Mouse (Mus musculus) brain, adult 2 months (tissue): ENCODE measurements at regions not wholly inside any gene's neighbourhood (a gene's known extent, or its start where the extent isn't known, plus 50 kb on each side); places are given as distances from the start of the nearest gene placed in this dataset.

Experiments used
- DNase-seq: peaks from one replicate; pipeline ENCODE4 v3.0.0; 2011; ENCODE audit warnings: low read depth, low spot score

DNA sequence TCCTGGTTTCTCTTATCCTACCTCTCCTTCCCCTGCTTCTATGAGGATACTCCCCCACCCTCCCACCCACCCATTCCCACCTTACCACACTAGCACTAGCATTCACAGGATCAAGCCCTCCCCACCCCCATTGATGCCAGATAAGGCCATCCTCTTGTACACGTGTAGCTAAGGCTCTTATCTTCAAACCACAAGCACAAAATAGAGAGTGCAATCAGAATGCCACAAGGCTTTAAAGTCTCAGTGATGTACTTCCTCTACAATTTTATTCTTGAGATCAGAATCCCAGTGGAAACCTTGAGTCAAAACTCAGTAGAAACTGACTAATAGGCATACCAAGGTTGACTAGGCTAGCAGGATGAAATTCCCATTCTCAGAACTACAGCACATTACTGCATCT is 348.4 kb downstream of the Speer2 start:
- no peak for DNase-seq

DNA sequence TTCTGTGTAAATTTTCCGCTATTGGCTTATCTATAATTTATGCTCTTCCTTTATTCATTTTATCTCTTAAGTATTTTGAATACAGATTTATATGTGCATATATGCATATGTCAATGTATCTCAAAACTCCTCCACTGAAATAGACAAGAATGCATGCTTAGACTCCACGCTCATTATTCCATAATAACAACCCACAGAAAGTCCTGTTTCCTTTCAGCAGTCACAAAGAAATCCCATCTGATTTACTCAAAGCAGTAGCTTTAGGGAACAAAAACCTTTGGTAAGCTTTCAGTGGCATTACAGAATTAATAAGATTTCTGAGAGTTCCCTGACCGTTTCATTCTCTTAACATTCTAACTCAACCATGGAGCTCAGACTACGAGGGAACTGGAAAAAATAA is 386.2 kb downstream of the Speer2 start:
- DNase-seq = no peak

DNA sequence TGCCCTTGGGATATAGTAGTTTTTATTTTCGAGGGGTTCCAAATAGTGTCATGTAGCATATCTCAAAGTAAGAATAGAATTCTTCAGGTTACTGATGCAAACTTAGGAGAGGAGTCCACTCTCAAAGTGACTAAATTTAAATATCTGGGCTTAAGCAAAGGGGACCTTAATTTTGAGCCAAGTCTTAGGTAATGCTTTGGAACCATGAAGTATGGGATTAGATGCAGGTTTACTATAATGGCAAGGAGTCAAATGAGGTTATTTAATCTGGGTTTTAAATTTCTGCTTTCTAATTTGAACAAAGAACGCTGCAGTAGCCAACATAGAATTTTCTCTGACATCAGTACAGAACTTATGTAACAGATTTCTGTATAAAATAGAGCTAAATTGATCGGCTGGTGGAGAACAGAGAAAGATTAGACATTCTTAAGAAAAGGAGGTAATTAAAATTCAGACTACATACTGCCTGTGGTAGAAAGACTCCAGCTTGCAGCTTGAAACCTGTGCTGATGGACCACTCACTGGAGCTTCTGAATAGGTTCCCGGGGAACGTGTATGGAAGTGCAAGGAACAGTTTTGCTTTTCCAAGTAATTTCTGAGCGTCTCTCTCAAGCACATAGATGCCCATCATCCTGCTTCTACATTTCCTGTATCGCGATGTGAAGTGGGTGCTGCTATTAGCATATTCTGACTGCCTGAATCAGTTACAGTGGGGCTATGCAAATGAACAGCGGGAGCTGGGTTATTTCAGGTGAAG is 394.3 kb downstream of the Speer2 start:
- peak; percentile 72 for DNase-seq

DNA sequence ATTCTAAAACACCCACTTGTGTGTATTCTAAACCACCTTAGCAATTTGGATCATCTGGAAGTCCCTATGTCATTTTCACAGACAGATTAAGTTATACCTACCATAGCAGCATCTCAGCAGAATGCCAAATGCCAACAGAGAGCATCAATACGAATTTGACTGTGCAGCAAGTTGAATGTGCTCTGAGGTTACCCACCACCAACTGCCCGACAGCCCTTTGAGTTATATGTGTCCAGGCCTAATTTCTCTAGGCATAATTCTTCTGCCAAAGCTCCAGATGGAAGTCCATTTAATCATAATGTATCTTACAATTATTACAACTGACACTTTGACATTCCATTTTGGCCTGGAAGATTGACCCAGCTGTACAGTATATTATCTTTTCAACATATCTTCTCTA is 404.4 kb downstream of the Speer2 start:
- no peak for DNase-seq

DNA sequence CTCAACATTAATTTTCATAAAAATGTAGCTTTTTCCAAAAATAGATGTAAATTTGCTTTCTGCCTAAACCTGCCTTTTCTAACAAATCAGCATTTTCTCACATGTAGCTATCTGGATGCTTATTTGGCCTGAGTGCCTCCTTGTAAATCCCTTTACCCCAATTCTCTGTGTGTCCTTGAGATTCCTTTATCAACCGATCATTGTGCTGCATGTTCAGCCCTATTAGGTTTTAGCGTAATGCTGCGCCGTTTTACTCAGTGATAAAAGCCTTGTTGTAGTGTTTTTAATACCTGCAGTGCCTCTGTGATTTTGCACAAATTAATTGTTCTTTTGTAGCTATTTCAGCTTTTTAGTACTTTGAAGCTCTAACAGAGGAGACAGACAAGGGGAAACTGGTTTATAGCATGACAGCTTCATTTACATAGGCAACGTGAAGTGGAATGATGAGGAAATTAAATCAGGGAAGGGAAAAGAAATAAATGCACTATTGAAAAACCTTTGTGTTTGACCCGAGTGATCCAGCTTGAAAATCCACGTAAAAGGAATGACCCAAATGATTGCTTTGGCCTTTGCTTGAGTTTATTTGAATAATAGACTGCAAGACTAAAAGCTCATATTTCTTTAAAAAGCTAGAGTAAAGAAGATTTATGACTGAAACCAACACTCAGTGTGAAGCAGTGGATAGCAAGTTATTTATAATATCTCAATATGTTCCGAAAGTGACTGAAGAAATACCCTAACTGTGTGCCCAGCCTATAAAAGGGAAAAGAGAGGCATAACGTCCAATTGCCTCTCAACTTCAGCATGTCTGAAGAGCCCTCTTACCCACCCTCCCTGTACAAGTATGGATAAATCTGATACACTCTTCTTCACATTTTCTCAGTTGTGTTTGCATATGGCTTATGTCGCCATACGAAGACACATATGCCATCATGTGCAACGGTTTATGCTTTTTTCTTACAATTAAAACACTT is 438.6 kb downstream of the Speer2 start:
- DNase-seq = peak; percentile 1
